Mouse (Mus musculus) 3T3-L1 (cell line): ENCODE results near the gene Trim44.

Experiments used
- DNase-seq: peaks from one replicate; pipeline ENCODE4 v3.0.0-alpha.2; 2015; ENCODE audit warnings: low read depth, low spot score

The Trim44 gene

GRCm38 (mm10) chr2:102365983-102366545 is 41.6 kb downstream of the Trim44 start:
- DNase-seq = no peak

DNA sequence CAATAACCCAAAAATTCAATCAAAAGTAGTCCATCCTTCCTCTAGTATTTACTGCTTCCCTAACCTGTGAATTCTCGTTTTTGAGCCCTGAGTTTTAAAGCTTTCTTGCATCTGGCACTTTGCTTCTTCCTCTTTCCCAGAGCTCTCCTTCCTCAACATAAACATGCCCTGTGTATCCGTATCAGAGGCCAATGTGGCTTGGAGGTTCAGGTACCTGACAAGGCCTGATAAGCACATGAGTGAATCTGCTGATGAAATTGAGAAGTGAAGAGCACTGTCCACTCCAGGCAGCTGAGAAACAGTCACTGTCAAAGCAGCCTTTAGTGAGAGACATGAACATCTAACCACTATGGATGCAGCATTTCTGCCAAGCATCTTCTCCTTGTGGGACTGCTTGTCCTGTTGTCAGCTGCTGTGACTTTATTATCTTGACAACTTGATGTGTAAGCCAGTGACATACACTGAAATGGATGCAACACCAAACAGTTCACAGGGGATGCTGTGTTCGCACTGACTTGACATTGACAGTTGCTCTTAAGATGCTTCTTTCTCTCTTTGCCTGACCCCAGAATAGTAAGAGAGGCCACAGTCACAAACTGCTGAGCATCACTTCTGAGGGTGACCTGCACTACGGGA is 42.9 kb downstream of the Trim44 start:
- DNase-seq = no peak

GRCm38 (mm10) chr2:102362896-102363530 is 44.6 kb downstream of the Trim44 start:
- DNase-seq = peak; percentile 25

- peak; percentile 45 for DNase-seq
Observed at GRCm38 (mm10) chr2:102362266-102362665, 45.4 kb downstream of the Trim44 start.

DNA sequence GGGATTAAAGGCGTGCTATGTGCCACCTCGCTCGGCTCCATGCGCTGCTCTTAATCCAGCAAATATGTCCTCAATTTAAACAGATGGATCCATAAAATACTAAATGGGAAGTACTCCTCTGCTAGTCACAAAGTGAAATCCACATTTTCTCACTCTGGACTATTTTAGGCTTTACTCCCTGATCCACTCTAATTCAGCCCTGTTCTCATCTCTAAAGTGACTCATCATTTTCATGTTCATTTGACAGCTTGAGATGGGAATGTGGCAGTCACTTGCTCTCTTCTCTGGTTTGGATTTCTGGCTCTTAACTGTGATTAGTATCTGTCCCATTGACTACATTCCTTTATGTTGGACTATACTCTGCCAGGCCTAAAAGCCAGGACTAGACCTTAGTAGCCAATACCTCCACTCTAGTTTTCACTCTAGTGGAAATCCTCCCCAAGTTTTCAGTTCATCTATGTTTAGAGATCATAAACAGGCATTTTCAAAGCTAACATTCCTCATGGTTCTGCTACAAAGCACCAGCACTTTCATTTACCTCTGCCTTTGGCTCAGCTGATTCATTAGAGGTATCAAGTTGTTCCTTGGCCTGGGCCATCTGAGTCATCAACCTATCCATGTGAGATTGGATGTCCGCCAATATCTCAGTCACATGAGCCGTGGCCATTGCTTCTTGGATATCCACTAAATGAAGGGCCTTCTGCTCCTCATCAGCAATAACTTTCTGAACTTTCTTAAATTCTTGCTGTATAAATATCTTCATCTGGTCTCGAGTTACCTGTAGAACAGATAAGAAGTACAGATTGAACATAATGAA is 50.5 kb downstream of the Trim44 start:
- peak; percentile 87 for DNase-seq

DNA sequence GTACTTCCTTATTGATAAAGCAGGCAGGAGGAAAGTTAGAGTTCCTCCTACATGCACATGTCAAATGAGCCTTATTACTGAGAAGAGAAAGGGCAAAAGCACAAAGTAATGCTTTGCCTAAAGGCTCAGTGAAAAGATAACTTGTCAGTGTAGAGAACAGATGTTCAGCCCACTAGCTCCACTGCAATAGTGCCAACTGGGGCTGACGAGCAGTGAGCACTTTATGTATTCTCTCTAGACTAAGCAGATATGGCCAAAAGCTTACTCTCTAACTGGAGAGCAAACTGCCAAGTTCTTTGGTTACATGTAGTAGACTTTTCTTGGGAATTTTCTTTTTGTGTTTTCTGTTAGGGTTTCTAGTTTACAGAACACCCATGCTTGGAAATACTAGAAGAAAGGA is 53.6 kb downstream of the Trim44 start:
- no peak for DNase-seq

- no peak for DNase-seq
Observed at GRCm38 (mm10) chr2:102341429-102341828, 66.2 kb downstream of the Trim44 start.

GRCm38 (mm10) chr2:102336816-102337215 is 70.8 kb downstream of the Trim44 start:
- DNase-seq = no peak

DNA sequence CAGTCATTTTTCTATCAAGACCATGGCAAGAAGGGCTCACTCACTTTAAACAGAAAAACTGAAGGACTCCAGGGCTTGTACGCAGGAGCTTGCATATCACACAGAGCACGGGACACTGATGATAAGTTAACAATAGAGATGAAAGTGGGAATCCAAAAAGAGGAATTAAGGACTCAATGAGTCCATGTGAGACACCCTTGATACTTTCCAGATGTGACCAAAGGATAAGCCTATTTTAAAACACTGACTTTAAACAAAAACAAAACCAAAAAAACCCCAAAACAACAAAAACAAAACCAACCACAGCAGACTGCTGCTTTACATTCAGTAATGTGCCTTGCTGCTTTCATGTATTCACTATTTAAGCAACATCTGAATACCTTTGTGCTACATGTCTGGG is 75.7 kb downstream of the Trim44 start:
- DNase-seq = no peak

DNA sequence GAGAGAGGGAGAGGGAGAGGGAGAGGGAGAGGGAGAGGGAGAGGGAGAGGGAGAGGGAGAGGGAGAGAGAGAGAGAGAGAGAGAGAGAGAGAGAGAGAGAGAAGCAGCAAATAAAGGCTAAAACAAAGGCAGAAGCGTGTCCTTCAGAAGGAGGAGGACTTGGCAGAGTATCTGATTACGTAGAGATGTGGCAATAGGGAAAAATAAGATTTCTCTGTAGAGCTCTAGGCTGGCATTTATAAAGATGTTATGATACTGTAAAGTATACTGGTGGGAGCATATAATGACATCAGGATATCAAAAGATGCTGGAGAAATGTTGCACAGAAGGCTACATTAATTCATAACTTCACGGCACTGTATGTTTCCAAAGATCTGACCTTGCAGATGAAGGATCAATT is 76.5 kb downstream of the Trim44 start:
- DNase-seq = no peak

GRCm38 (mm10) chr2:102325921-102326320 is 81.7 kb downstream of the Trim44 start:
- DNase-seq = no peak

DNA sequence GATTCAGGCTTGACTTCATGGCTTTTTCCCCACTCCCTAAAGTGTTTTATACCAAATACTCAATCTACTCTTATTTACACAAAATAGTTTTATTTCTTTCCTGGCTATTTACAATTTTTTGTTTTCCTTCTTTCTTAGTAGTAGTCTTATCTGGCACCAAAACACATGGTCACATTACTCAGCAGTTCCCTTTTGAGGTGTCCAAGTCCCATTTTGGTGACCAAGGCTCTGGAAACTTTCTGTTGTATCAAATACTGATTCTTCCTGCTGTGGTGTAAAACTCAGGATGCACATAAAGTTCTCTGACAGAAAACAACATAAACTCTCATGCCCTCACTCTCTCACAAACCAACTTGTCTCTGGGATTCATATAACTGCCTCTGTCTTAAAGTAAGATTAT is 83.3 kb downstream of the Trim44 start:
- no peak for DNase-seq

GRCm38 (mm10) chr2:102316540-102316939 is 91.1 kb downstream of the Trim44 start:
- DNase-seq = no peak

DNA sequence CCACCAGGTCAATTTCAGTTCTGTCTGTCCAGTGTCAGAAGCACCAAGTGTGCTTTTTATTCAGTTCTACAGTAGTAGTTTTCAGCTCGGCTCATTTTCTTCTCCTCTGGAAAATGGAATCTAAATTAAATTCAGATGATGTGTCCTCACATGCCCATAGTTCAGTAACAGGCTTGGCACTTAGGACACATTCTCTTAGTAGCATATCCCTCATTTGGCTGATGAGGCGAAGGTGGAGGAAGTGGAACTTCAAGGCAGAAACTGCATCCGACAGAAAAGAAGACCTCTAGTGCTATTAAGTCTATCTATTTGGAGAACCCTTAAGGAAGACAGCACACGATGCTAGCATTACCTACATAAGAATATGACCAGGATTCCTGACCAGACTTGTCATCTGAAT is 92.5 kb downstream of the Trim44 start:
- no peak for DNase-seq

DNA sequence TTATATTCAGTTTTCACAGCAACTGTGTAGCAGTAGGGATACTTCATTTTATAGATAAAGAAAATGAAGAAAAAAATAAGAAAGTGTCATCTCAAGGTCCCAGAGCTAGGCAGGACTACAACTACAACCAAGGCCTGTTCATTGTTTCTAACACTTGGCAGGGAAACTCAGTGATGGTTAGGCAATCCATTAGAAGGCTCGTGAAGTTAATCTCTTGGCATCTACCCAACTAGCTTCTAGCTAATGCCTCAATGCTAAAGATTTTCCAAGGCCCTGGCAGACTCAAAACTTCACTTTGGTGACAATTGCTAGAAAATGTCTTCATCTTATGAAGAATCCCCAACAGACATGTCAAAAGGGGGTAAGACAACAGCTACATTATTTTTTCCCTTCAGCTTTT is 93.0 kb downstream of the Trim44 start:
- peak; percentile 16 for DNase-seq

DNA sequence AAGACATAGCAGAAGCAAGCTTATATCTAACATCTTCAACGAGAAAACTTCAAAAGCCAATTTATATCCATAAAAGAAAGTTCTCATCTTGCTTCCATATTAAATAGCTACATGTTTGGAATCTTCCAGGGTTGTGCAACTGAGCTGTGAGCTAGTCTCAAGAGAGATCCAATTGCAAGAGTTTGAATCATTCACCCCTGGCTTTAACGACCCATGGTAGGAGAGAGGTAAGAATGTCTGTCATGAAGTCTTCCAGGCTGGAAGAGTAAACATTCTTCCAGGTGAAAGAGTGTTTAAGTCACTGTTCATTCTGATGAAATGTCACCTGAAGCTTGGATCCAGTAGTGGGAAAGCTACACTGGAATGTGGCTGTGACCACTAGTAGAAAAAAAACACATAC is 93.6 kb downstream of the Trim44 start:
- no peak for DNase-seq

DNA sequence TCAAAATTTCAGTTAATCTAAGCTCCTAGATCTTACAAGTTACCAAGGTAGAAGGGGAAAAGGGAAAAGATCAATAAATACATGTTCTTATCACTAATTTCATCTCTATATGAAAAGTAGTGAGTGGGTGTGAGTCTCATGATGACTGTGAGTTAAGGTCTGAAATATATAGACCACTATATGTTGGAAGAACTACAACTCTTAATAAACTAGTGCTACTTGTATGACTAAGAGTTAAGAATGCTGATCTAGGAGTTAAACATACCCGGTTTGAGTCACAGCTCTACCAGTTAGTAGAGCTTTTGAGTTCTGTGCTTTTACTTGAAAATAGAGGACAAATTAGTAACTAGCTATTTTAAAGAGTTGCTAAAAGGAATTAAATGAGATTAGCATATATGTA is 94.7 kb downstream of the Trim44 start:
- no peak for DNase-seq

DNA sequence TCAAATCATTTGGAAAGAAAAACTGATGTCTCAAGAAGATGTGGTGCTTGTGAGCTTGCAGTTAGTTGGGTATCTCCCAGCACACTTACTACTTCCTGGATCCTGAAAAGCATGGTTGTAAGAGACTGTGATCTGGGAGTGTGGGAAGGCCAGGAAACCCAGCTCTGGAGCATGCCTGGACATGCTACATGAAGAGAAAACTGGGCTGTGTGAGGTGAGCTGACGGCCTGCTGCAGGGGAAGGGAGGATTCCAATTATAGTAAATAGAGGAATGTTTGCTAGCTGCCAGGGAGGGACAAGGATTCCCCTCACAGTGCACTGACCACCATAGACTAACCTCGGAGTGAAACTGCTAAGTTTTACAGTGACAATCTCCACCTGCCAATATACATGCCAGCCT is 104.4 kb downstream of the Trim44 start:
- DNase-seq = no peak

- no peak for DNase-seq
Observed at GRCm38 (mm10) chr2:102302532-102302931, 105.1 kb downstream of the Trim44 start.

- DNase-seq = peak; percentile 69
Observed at GRCm38 (mm10) chr2:102294827-102295270, 112.8 kb downstream of the Trim44 start.

GRCm38 (mm10) chr2:102293181-102293580 is 114.4 kb downstream of the Trim44 start:
- no peak for DNase-seq

DNA sequence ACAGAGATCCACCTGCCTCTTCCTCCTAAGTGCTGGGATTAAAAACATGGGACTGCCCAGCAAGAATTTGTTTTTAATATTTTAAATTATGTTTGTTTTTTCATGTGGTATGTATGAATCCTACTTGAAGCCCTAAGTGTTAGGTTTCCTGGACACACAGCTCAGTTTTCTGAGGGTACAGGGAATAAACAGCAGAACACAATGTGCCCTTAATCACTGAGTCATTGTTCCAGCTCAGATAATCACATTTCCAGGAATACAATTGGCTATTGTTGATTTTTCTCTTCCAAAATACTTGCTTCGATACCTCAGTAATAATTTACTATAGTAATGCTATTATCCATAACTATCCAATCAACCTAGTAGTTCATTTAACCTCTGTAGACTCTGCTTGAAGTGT is 115.6 kb downstream of the Trim44 start:
- DNase-seq = no peak
